Mouse (Mus musculus) testis, adult 2 months (tissue): ENCODE results near the gene Tex48.

Experiments used
- CTCF ChIP-seq: fragments of 200-500 bp; IDR thresholded peaks from 2 replicates; pipeline ENCODE4 v1.5.1; 2012; ENCODE audit warnings: low read depth, mild to moderate bottlenecking, inconsistent platforms, low read length, moderate library complexity; ENCODE audit not compliant: control insufficient read depth, insufficient read depth, insufficient replicate concordance
- POLR2A ChIP-seq: fragments of 200-500 bp; IDR thresholded peaks from 2 replicates; pipeline ENCODE4 v1.6.1; 2012; ENCODE audit warnings: low read depth, mild to moderate bottlenecking, inconsistent platforms, low read length, moderate library complexity; ENCODE audit not compliant: control insufficient read depth

DNA sequence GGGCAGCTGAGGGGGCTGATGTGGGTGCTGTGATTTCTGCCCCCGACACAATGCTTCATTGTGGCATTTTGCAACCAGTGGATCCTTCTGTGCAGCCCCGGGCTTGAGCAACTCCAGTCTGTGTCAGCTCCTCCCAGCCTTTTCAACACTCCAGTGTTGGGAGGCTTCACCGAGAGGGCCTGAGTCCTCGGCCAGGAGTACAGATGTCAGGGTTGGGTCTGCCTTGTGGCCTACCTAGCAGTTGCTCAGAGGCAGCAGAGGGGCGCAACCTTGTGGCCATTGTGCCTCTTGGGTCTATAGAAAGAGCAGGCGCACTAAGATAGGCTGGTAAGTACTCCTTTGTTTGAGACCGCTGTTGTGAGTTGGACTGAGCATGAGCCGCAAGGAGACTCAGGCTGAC, 62.1 kb downstream of the Tex48 start:
- TF ChIP-seq POLR2A (no peak), CTCF (no peak)
